Mouse (Mus musculus) c-Kit-negative CD71-positive TER-119-positive erythroid progenitor cells, embryonic 14.5 days (primary cell): ENCODE measurements around the gene Ppfibp1.

Experiments
- DNase-seq: peaks from one replicate; pipeline ENCODE4 v3.0.0-alpha.2; 2013; ENCODE audit warnings: low read depth, low spot score

Ppfibp1 gene

GRCm38 (mm10) chr6:146958694-146959093 is 70.4 kb downstream of the Ppfibp1 start:
- no peak for DNase-seq

- DNase-seq, result no peak
Measured at GRCm38 (mm10) chr6:146959908-146960680, 71.8 kb downstream of the Ppfibp1 start.

- no peak for DNase-seq
Measured at GRCm38 (mm10) chr6:146960956-146961355, 72.7 kb downstream of the Ppfibp1 start.

DNA sequence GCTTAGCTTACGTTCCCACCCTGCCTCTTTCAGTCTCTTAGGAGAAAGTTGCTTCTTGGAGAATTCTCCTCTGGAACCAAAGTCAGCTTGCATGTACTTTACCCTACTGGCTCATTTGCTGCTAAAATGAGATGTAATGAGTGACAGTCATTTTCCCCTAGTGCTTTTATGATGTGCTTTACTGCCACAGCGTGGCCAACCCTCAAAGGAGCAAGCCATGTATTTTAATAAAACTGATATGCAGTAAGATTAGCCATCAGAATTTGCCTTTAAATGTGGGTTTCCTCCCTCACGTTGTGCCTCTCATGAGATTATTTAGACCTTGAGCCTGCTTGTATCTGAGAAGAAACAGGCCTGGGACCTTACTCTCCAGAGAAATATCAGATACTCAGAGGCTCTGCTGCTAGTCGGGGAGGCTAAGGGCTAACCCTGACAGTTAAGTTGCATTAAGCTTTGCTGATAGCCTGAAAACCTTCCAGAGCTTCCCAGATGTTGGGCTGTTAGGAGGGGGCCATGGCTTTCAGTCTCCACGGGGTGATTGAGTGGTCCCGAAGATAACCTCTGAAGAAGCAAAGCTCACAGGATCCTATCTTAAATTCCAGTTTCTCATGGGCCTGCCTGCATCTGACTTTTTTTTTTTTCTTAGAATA is 73.7 kb downstream of the Ppfibp1 start:
- no peak for DNase-seq

DNA sequence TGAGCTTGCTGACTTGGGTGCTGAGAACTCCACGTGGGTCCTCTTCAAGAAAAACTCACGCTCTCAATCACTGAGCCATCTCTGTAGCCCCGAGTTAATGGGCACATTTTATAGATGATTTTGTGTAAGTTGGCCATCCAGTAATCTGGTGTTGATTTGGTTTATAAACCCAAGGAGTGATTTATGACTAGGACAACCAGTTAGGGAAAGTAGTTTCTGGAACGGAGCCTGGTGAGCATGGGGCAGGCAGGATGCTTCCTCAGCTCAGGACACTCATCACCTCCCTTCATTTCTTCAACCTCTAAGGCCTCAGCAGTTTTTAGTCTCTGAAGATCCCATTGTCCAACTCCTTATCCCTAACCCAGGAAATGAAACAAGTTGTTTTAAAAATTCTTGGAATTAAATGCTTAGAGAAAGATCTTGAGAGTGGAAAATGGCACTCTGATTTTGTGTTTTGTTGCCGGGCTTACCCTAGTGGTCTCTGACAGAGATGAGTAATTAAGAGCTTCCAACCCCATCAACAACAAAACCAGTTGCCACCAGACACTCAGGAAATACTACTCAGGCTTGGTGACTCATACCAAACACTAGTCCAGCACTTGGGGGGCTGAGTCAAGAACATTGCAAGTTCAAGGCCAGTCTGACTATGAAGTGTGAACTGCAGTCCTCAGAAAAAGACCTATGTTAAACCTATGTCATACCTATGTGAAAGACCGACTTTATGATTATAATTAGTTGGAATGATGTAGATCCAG is 75.3 kb downstream of the Ppfibp1 start:
- no peak for DNase-seq

DNA sequence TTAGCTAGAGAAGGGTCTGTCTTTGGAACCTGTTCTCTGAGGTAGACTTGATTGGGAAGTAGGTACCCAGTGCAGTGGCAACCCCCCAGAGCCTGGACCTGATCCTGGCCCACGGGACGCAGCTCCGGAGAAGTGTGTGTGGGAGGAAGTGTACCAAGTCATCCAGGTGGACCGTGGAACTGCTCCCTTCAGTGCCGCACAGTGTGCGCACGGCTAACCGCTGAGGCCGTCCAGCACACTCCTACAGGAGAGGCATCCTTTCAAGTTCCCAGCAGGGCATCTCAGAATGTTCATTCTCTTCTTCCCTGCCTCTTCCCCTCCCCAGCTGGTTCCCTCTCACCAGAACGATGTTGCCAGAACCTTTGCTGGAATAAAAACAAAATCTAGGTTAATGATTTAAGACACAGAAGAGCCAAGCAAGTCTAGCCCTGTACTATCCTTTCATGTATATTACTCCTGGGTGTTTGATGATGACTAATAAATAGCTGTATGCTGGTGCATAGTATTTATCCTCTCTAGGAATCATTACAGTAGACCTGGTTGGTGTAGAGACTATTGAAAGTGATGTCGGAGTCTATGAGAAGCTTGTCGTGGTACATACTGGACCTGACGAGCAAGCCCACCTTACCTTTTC is 77.0 kb downstream of the Ppfibp1 start:
- DNase-seq, result no peak

DNA sequence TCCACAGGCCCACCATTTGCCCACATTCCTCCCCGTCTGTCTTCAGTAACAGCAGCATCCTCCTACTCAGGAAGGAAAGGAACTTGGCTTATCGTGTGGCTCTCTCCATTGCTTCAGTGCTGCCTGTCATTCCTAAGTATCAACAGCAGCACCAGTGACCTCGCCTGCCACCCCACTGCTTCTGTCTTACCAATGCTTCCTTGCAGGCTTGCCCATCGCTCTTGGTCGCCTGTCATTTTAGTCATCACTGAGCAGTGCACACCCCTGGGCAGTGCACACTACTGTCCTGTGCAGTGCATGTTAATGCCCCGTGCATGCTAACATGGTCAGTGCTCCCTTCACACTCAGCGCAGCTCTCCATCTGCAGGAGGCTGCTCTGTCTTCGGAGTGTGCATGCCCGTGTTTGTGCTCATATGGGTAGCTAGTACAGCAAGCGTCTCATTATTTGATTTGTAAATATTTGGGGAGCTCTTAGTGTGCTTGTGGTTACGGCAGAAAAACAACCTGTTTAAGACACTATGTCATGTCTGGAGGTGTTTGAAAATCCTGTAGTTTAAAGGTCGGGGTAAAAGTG is 78.2 kb downstream of the Ppfibp1 start:
- no peak for DNase-seq

DNA sequence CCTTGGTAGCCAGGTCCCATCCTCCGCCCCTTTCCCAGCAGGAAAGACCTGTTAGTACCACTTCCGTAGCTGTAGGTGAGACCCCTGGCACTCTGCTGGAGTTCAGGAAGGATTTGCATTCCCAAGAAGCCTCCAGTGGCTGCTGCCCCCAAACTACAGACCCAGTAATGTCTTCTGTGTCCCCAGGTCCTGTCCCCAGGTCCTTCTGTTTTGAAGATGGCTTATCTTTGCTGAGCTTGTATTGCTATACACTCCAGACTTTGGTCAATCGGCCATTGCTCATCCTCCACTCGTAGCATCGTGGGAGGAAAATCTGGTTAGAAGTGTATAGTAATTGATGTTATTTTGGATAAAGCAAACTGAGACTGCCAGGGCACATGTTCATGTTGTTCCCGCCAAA is 79.5 kb downstream of the Ppfibp1 start:
- no peak for DNase-seq

DNA sequence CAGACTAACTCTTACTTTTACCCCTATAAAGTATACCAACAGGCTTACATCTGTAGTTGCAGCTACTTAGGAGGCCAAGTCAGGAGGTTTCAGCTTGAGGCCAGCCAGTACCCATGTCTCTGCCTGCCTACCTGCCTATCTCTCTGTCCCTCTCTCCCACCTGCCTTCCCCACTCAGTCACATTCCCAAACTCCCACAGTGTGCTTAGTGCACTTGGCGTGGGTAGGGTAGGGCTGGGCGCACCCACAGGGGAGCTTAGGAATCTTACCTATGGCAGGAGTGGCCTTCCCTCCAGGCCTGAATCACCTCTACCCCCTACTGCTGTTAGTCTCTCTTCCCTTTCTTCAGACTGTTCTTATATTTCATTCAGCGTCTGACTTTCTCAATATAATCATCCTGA is 82.5 kb downstream of the Ppfibp1 start:
- DNase-seq, result no peak

DNA sequence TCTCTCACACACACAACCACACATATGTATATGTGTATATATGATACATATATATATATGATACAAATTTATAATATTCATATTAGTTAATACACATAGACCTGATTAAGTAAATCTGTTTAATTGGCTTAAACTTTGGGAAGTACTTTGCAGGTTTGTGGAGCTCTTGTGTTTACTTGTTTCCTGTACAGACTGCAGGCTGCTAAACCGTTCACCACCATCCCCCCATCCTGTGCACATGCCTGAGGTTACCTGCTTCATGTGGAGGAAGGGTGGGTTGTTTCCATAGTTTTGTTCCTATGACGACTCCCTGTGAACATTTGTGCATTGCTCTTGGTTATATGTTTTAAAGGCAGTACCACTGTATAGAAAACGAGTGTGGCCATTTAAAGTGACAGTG is 83.1 kb downstream of the Ppfibp1 start:
- DNase-seq, result no peak

- no peak for DNase-seq
Measured at GRCm38 (mm10) chr6:146972009-146972408, 83.7 kb downstream of the Ppfibp1 start.

DNA sequence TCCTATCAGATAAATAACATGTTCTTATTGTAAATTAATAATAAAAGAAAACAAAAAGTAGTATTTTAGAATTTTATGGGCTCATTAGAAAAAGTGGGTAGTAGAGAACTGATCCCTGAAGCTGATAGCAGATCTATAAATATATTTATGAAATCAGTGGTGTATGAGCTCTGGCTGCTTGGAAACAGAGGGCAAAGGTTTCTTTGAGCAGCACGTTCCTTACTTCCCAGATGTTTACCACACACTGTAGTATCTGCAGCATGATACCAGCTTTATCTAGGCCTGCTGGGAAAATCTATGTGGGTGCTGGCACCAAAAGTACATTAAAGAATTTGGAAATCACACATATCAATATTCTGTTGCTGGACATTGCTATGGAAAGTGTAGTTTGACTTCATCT is 84.5 kb downstream of the Ppfibp1 start:
- DNase-seq, result no peak

- DNase-seq, result no peak
Measured at GRCm38 (mm10) chr6:146973406-146973805, 85.1 kb downstream of the Ppfibp1 start.

DNA sequence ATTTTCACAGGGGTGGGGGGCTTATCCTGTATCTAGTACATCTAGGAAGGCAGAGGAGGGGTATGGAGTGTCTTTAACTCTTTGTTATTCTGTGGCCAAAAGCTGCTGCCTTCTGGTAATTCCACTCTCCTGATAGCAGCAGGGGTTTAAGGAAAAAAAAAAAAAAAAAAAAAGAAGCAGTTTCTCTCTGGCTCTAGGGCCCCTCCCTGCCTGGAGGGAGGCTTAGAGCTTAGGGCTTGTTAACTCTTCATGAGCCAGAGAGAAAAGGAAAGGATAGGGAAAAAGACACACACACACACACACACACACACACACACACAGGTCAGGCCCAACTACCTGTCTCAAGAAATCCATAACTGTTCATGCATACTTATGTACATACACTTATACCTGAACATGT is 85.5 kb downstream of the Ppfibp1 start:
- DNase-seq, result no peak

- no peak for DNase-seq
Measured at GRCm38 (mm10) chr6:146976446-146976845, 88.2 kb downstream of the Ppfibp1 start.

GRCm38 (mm10) chr6:146978691-146979114 is 90.4 kb downstream of the Ppfibp1 start:
- no peak for DNase-seq

GRCm38 (mm10) chr6:146979115-146979744 is 90.9 kb downstream of the Ppfibp1 start:
- DNase-seq, result no peak

DNA sequence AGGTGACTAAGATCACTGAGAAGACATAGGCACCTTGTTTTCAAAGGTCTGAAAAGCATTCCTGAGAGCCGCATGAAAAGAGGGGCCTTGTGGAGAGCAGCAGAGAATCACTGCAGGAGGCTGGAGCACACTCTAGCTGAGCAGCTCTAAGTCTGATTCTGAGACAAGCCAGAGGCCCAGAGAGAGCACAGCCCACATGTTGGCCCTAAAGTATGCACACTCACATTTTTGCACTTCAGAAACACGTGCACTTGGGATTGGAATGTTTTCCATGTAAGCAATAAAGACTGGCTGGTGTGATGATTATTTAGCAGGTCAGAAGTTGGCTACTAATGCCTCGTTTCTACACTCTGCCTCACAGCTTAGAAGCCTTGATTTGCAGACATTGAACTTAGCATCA is 91.7 kb downstream of the Ppfibp1 start:
- no peak for DNase-seq

DNA sequence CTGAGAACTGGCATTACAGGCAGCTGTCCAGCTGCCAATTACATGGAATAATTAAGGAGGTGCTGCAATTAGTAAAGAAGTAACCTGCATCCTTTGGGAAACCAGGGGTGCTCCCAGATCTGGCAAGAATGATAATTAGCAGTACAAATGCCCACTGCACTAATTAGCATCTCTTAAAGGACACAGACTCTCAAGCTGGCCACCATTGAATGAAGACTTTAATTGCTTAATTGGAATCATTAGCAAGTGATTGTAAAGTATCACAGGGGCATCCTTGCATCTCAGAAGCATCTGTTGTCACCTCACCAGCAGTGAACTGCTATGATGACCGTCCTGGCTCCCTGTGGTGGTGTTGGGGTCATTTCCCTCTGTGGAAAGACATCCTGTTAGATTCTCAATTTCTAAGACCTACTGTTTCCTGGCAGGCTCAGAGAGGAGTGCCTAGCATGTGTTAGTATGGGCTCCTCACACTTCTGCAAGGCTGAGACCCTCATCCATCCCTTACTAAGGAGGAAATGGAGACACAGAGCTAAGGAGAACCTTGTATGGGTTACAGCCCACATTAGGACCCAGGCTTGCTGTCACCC is 93.1 kb downstream of the Ppfibp1 start:
- no peak for DNase-seq

DNA sequence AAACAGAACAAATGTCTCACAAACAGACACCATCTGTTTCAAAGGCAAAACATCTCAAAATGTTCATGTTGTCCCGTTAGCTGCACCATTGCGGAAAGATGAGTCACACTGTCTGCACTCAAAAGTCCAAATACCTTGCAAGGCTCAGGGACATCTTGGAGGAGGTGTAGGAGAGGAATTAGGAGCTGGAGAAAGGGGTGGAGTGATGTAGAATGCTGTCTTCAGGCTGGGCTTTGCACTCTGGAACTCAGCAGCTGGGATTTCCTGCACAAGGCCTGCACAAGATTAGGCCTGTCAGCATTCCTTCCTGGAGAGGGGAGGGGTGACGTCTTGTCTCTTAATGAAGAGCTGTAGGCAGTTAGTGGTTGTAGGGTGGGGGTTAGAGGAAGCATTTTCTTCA is 96.3 kb downstream of the Ppfibp1 start:
- DNase-seq, result no peak

GRCm38 (mm10) chr6:146994236-146994635 is 105.9 kb downstream of the Ppfibp1 start:
- no peak for DNase-seq
